Mouse (Mus musculus) stomach, embryonic 14.5 days (tissue): ENCODE data around the gene Mllt6. TPM values are rescaled to one million over a fixed set of nuclear protein-coding genes. Genes with fewer than 3 reads are reported as not detected.
"Not testable (repeated sequence)": the region's sequence is repeated elsewhere in the genome, so short reads cannot be mapped to it uniquely, and the experiment has no call there.

Source experiments
- ATAC-seq: fragments of 200-750 bp; cut with Nextera tagmentation; 2 replicates; pipeline ENCODE4 v1.8.0; 2017; ENCODE audit warnings: low read depth, moderate TSS enrichment; ENCODE audit not compliant: insufficient number of reproducible peaks, insufficient read depth, low FRiP score
- H3K27ac ChIP-seq: fragments of 300-500 bp; sonication (generic); 2 replicates; pipeline ENCODE4 v1.5.1; 2014; ENCODE audit warnings: mild to moderate bottlenecking, low read length, moderate library complexity, mixed read lengths
- H3K27me3 ChIP-seq: fragments of 300-500 bp; sonication (generic); 2 replicates; pipeline ENCODE4 v1.6.1; 2014; ENCODE audit warnings: low read length, control low read depth, mixed read lengths; ENCODE audit not compliant: control insufficient read depth, insufficient read depth
- H3K36me3 ChIP-seq: fragments of 300-500 bp; sonication (generic); 2 replicates; pipeline ENCODE4 v1.6.1; 2014; ENCODE audit warnings: mild to moderate bottlenecking, control low read depth, low read length, moderate library complexity, mixed read lengths; ENCODE audit not compliant: control insufficient read depth, insufficient read depth
- H3K4me1 ChIP-seq: fragments of 300-500 bp; sonication (generic); 2 replicates; pipeline ENCODE4 v1.6.1; 2014; ENCODE audit warnings: low read length, control low read depth, mixed read lengths; ENCODE audit not compliant: control insufficient read depth, insufficient read depth
- H3K4me2 ChIP-seq: fragments of 300-500 bp; sonication (generic); replicated peaks from 2 replicates; pipeline ENCODE4 v1.6.1; 2014; ENCODE audit warnings: low read depth, low read length, control low read depth
- H3K4me3 ChIP-seq: fragments of 300-500 bp; sonication (generic); 2 replicates; pipeline ENCODE4 v1.5.1; 2014; ENCODE audit warnings: low read depth, low read length, control low read depth
- H3K9ac ChIP-seq: fragments of 300-500 bp; sonication (generic); replicated peaks from 2 replicates; pipeline ENCODE4 v1.6.1; 2014; ENCODE audit warnings: low read depth, mild to moderate bottlenecking, control low read depth, low read length, moderate library complexity, mixed read lengths
- H3K9me3 ChIP-seq: fragments of 300-500 bp; sonication (generic); 2 replicates; pipeline ENCODE4 v1.6.1; 2016; ENCODE audit warnings: low read depth, low read length, control low read depth; ENCODE audit not compliant: control insufficient read depth
- WGBS: fragments of 180-500 bp; shearing (Covaris S2); extraction: QIAGEN DNeasy Blood & Tissue Kit; methylation state at CpG from one replicate; pipeline ENCODE4 v1.1.7; 2014; 5-methylcytosine and 5-hydroxymethylcytosine counted together
- polyA plus RNA-seq: library from polyadenylated mRNA; unstranded; fragments of >200 nt; fragmentation: Nextera tagmentation; extraction: Ambion mirVana; gene quantifications from 2 replicates; pipeline ENCODE4 v1.2.1, GENCODE M21; 2014

The Mllt6 gene
- polyA plus RNA-seq, 1 experiment from 2014 or later, result 4.3 TPM

- Histone ChIP-seq H3K9ac (peak overlapping the region; percentile 34; the same call in 1 of the 2 replicates), H3K4me1 (peaks cover 24% of the 10 kb centered on the region), H3K36me3 (peaks cover 12% of the 10 kb centered on the region), H3K27me3 (no peaks in the 10 kb centered on the region), H3K4me3 (peak overlapping the region; percentile 74), H3K27ac (peak overlapping the region; percentile 70), H3K9me3 (no peaks in the 10 kb centered on the region), H3K4me2 (peak overlapping the region; percentile 93)
- no peak for ATAC-seq
- WGBS, result 1% methylated on average over 24 of the region's 24 CpGs
Observed at GRCm38 (mm10) chr11:97702393-97702745, 39.2 kb downstream of the Mllt6 start.

GRCm38 (mm10) chr11:97703039-97703826 is 40.0 kb downstream of the Mllt6 start, which contains the start of gene Psmb3:
Gene Psmb3, plus strand, starts transcription at chr11:97703399.
- Histone ChIP-seq H3K36me3 (peaks cover 12% of the 10 kb centered on the region), H3K9me3 (no peaks in the 10 kb centered on the region), H3K4me1 (peaks cover 20% of the 10 kb centered on the region), H3K27me3 (no peaks in the 10 kb centered on the region), H3K27ac (peak within 1 kb of the TSS; percentile 70), H3K4me2 (peak within 1 kb of the TSS; percentile 93), H3K4me3 (peak within 1 kb of the TSS; percentile 74), H3K9ac (peak within 1 kb of the TSS; percentile 77)
- under 1% methylated on average over 35 of the region's 35 CpGs for WGBS
- ATAC-seq, result peak; percentile 90

- H3K27ac ChIP-seq, H3K27me3 ChIP-seq, H3K4me3 ChIP-seq, H3K9me3 ChIP-seq, ATAC-seq, H3K4me2 ChIP-seq, H3K9ac ChIP-seq, H3K4me1 ChIP-seq: not testable (repeated sequence)
- H3K36me3 ChIP-seq, result peaks cover 30% of the 10 kb centered on the region
- WGBS, result 82% methylated on average over 2 of the region's 2 CpGs
Observed at GRCm38 (mm10) chr11:97710067-97710466, 46.9 kb downstream of the Mllt6 start.

- H3K9ac ChIP-seq, result no peak overlapping the region
- no peaks in the 10 kb centered on the region for H3K4me1 ChIP-seq
- 80% methylated on average over 13 of the region's 13 CpGs for WGBS
- H3K4me2 ChIP-seq, result no peak overlapping the region
- no peak overlapping the region for H3K4me3 ChIP-seq
- H3K27me3 ChIP-seq, result no peaks in the 10 kb centered on the region
- H3K27ac ChIP-seq, result no peak overlapping the region
- ATAC-seq, result no peak
- H3K36me3 ChIP-seq, result peaks cover 26% of the 10 kb centered on the region
- no peaks in the 10 kb centered on the region for H3K9me3 ChIP-seq
Observed at GRCm38 (mm10) chr11:97711200-97711900, 48.1 kb downstream of the Mllt6 start.

- Histone ChIP-seq H3K9ac (no peak overlapping the region), H3K4me2 (no peak overlapping the region), H3K9me3 (no peaks in the 10 kb centered on the region), H3K27me3 (no peaks in the 10 kb centered on the region), H3K4me3 (no peak overlapping the region), H3K27ac (no peak overlapping the region), H3K4me1 (no peaks in the 10 kb centered on the region), H3K36me3 (peaks cover 18% of the 10 kb centered on the region; the same call in 1 of the 2 replicates)
- WGBS, result 87% methylated on average over 15 of the region's 15 CpGs
- ATAC-seq, result no peak
Observed at GRCm38 (mm10) chr11:97712286-97712685, 49.1 kb downstream of the Mllt6 start.

- no peaks in the 10 kb centered on the region for H3K4me1 ChIP-seq
- H3K27me3 ChIP-seq, result no peaks in the 10 kb centered on the region
- ATAC-seq, result no peak
- no peaks in the 10 kb centered on the region for H3K9me3 ChIP-seq
- no peak overlapping the region for H3K4me3 ChIP-seq
- 83% methylated on average over 8 of the region's 8 CpGs for WGBS
- no peak overlapping the region for H3K27ac ChIP-seq
- H3K9ac ChIP-seq, result no peak overlapping the region
- peaks cover 26% of the 10 kb centered on the region for H3K36me3 ChIP-seq
- no peak overlapping the region for H3K4me2 ChIP-seq
Observed at GRCm38 (mm10) chr11:97713896-97714295, 50.7 kb downstream of the Mllt6 start.

GRCm38 (mm10) chr11:97714356-97714755 is 51.1 kb downstream of the Mllt6 start:
- WGBS, result 88% methylated on average over 3 of the region's 3 CpGs
- Histone ChIP-seq H3K9me3 (no peaks in the 10 kb centered on the region), H3K36me3 (peaks cover 26% of the 10 kb centered on the region), H3K27ac (no peak overlapping the region), H3K4me2 (no peak overlapping the region), H3K4me3 (no peak overlapping the region), H3K9ac (no peak overlapping the region), H3K27me3 (no peaks in the 10 kb centered on the region), H3K4me1 (no peaks in the 10 kb centered on the region)
- ATAC-seq, result no peak

GRCm38 (mm10) chr11:97714784-97715760 is 51.9 kb downstream of the Mllt6 start:
- no peak overlapping the region for H3K9ac ChIP-seq
- ATAC-seq, result no peak
- H3K4me3 ChIP-seq, result no peak overlapping the region
- no peak overlapping the region for H3K4me2 ChIP-seq
- 90% methylated on average over 14 of the region's 14 CpGs for WGBS
- no peaks in the 10 kb centered on the region for H3K9me3 ChIP-seq
- H3K4me1 ChIP-seq, result no peaks in the 10 kb centered on the region
- H3K36me3 ChIP-seq, result peaks cover 32% of the 10 kb centered on the region
- H3K27ac ChIP-seq, result no peak overlapping the region
- no peaks in the 10 kb centered on the region for H3K27me3 ChIP-seq
